Mouse (Mus musculus) natural killer cell, adult 2 months (primary cell): ENCODE data around the gene Tifa.

ENCODE experiments used
- DNase-seq, 2 experiments: peaks; one replicate each; pipeline ENCODE4 v3.0.0; 2022; ENCODE audit warnings: low spot score in 2 of 2

The Tifa gene

DNA sequence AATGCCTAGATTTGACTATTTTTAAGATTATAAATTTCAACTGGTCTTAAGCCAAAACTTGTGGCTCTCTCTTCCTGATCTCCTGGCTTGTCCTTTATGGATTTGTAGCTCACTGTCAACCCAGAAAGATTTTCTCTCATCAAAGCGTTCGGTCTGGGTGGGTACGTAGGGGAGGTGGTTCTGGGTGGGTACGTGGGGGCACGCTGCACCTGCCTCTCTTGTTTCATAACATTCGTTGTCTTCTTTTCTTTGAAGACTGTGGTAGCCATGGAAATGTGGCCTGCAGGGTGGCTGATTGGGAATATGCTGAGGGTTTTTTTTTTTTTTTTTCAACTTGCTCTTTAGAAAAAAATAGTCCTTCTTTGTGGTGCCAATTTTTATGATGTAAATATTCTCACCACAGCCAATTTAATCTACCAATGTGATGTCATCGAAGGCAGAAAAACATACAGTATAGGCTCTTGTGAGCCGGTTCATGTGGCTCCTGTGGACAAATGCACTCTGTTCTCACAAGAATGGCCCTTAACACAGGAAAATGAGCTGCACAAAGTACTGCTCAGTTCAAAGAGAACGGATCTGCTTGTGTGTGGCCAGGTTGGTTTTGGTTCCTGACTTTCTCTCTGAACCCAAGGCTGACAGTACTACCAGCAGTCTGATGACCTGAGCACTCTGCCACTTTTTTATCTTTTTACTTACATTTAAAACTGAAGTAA, 78.6 kb downstream of the Tifa start:
- DNase-seq, result peak in 1 of 2 experiments; percentile 11

DNA sequence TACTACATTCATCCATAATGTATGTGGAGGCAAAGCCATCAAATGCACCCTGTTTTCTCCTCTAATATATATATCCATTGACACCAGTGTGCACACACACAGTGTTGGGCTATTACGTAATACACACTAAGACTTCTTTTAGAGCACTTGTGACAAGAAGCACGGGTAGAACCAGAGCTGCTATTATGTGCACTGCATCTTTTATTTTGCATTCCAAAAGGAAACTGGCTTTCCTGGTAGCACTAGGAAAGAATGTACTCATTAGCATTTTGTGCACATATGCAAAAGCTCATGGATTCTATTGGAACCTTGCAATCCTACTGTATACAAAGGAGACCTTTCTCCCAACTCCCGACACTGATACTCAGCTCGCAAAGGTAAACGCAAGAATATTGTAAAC, 79.3 kb downstream of the Tifa start:
- DNase-seq, result no peak

DNA sequence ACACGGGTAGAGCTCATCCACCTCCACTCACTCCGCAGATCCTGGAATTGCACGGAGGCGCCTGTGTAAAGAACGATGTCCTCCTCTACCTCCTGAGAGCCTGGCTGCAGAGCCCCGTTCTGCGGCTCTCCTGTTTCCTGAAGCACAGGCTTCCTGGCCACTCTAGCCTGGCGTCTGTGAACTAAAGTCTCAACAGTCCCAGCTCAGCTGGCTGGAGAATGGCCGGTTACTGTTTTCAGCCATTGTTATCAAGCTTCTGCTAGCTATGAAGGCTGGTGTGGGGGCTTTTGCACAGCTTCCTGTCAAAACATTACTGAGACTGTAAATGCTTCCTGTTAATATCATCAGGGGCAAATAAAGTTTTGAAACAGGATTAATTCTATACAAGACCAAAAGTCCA, 82.0 kb downstream of the Tifa start:
- DNase-seq, result no peak

DNA sequence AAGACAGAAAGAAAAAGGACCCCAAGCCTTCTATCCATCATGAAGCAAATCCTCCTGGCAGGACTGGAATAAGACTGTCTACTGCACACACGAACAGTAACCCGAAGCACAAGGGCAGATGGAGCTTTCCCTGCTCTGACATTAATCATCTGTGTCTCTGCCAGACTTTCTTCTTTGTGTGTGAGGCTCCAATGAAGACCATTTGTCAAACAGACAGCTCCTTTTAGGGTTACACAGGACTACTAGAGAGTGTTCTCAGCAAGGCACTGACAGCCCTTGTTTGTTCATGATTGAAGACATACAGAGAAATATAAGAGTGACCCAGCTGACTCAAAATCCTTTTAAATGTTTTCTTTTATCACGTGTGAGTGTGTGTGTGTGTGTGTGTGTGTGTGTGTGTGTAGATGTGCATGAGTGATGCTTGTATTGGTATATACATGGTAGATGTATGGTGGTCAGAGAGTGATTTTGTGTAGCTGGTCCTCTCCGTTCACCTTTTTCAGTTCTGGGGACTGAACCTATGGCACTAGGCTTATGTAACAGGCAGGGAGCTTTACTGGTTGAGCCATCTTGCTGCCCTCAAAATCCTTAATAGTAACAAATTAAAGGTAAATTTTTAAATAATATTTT, 84.8 kb downstream of the Tifa start:
- DNase-seq, result no peak

DNA sequence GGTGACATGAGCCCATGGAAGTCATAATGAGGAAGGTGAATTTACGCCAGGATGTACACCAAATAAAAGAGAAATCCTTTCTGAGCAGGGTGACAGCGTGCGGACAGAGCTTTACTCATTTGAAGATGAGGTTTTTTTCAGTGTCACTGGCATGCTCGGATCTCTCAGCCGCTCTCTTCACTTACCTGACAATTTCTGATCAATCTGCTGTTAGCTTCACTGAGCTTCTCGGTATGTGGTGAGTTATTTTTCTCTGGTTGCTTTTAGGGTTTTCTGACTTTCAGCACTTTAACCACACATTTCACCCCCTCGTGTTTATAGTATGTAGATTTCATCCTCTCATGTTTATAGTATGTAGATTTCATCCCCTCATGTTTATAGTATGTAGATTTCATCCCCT, 85.5 kb downstream of the Tifa start:
- no peak for DNase-seq

DNA sequence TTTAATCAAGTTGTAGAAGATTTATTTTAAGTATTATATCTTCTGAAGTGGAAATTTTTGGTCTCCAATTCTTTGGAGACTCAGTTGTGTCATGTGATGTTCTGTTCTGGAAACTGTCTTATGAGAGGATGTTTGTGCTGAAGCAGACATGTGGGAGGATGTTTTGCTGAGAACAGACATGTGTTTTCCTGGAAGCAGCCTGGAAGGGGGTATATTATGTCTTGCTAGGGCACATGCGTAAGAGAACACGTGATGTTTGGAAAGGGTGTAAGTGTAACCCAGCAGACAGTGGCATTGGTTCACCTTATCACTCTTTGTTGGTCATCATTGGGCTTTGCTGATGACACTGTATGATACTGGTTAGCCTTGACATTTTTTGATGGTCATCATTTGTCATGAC, 85.9 kb downstream of the Tifa start:
- DNase-seq, result no peak

DNA sequence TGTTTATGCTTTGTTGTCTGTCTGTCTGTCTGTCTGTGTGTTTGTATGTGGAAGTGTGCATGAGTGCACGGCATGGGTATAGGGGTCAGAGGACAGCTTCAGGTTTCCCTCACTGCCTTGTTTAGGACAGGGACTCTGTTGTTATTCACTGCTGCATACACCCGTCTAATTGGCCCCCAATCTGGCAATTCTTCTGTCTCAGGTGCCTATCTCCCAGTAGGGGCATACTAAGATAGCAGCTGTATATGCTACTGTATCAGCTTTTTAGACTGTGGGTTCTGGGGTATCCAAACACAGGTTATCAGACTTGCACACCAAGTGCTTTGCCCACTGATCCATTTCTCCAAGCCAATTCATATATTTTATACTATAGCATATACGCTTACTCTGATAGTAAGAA, 90.4 kb downstream of the Tifa start:
- DNase-seq, result no peak

DNA sequence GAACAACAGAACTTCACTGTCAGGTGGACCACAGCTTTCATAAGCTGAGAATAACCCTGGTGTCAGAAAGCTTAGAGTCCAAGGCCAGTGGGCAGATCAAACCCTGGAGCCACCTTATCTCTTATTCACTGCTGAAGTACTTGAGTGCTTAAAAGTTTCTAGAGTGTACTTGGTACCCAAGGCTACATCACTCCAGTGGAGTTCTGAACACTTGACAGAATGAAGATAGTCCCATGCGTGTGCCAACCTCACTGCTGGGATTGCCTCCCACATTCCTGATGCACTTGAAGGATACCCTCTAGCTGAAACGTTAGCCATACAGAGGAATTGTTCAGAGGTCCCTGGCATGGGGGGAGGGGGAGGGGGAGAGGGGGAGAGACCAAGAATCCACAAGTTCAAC, 92.1 kb downstream of the Tifa start:
- no peak for DNase-seq
